In genomic region chr10:67979401-67980157, GRCm38 (mm10) we compare ENCODE assay signal across 9 mouse cellular contexts. TPM values are rescaled to one million over a fixed set of nuclear protein-coding genes. Genes with fewer than 3 reads are reported as not detected.
A peak's percentile ranks its signal among the peaks of the same experiment; 100 is the strongest.
DNase-seq lines count a peak whose midpoint lies in the region; ATAC-seq and TF ChIP-seq lines count a peak whose summit lies in the region.
"Had no signal": no experiment of that assay in that cellular context is flagged by ENCODE, and none has a peak within 500 bp of the region (broad histone marks: within the 10 kb centered on the region; RNA-seq: fewer than 3 reads in every experiment).

Gene Rtkn2, plus strand, starts transcription at chr10:67979570.

- no peaks in the 10 kb centered on the region for H3K27me3 ChIP-seq in embryonic facial prominence, embryonic 13.5 days
- no peaks in the 10 kb centered on the region for H3K27me3 ChIP-seq in heart, adult 2 months (ENCODE audit: control insufficient read depth, insufficient read depth, low read length)
- no peaks in the 10 kb centered on the region for H3K27me3 ChIP-seq in kidney, adult 2 months (replicated peaks; ENCODE audit: control insufficient read depth, insufficient read depth, low read length)
- H3K27me3 ChIP-seq in limb, embryonic 13.5 days = no peaks in the 10 kb centered on the region
- no peaks in the 10 kb centered on the region for H3K27me3 ChIP-seq in midbrain, embryonic 15.5 days (replicated peaks)

- intact Hi-C loops in heart, adult 2 months (cut with DNase I) = loop anchor here (1.0 to 5.0 kb wide), 2 partner anchors 107 to 662 kb away; no protein-coding TSS in a partner anchor

- peak within 1 kb of the TSS; percentile 74 for H3K4me3 ChIP-seq in embryonic facial prominence, embryonic 13.5 days
- H3K4me3 ChIP-seq in heart, adult 2 months = peak within 1 kb of the TSS; percentile 63
- peak within 1 kb of the TSS; percentile 52 for H3K4me3 ChIP-seq in kidney, adult 2 months (ENCODE audit: insufficient read depth, low read depth, low read length)
- H3K4me3 ChIP-seq in limb, embryonic 13.5 days = peak within 1 kb of the TSS; percentile 71
- H3K4me3 ChIP-seq in midbrain, embryonic 15.5 days = peak within 1 kb of the TSS; percentile 74

- H3K9me3 ChIP-seq in embryonic facial prominence, embryonic 13.5 days = no peaks in the 10 kb centered on the region
- no peaks in the 10 kb centered on the region for H3K9me3 ChIP-seq in limb, embryonic 13.5 days
- H3K9me3 ChIP-seq in midbrain, embryonic 15.5 days = no peaks in the 10 kb centered on the region

- H3K4me2 ChIP-seq in embryonic facial prominence, embryonic 13.5 days = peak within 1 kb of the TSS; percentile 99
- peak within 1 kb of the TSS; percentile 99 for H3K4me2 ChIP-seq in limb, embryonic 13.5 days (replicated peaks)
- peak within 1 kb of the TSS; percentile 100 for H3K4me2 ChIP-seq in midbrain, embryonic 15.5 days

- peak within 1 kb of the TSS; percentile 80 for H3K9ac ChIP-seq in embryonic facial prominence, embryonic 13.5 days
- H3K9ac ChIP-seq in heart, adult 2 months (ENCODE audit: low read depth, low read length) = peak within 1 kb of the TSS; percentile 65
- peak within 1 kb of the TSS; percentile 71 for H3K9ac ChIP-seq in limb, embryonic 13.5 days
- H3K9ac ChIP-seq in midbrain, embryonic 15.5 days = peak within 1 kb of the TSS; percentile 61

- peak within 1 kb of the TSS; percentile 66 for H3K27ac ChIP-seq in embryonic facial prominence, embryonic 13.5 days
- no peak within 1 kb of the TSS for H3K27ac ChIP-seq in heart, adult 2 months
- no peak within 1 kb of the TSS for H3K27ac ChIP-seq in kidney, adult 2 months (ENCODE audit: insufficient read depth, low read depth, low read length)
- peak within 1 kb of the TSS; percentile 39; the same call in 1 of the 2 replicates for H3K27ac ChIP-seq in limb, embryonic 13.5 days
- peak within 1 kb of the TSS; percentile 52 for H3K27ac ChIP-seq in midbrain, embryonic 15.5 days

- no peaks in the 10 kb centered on the region for H3K79me2 ChIP-seq in heart, adult 2 months (replicated peaks; ENCODE audit: control insufficient read depth, insufficient read depth, low read length)

- TF ChIP-seq EP300 in heart, adult 2 months (IDR thresholded peaks at IDR 0.05; ENCODE audit: insufficient read depth, low read depth, low read length) = no peak

- H3K36me3 ChIP-seq in embryonic facial prominence, embryonic 13.5 days = no peaks in the 10 kb centered on the region
- no peaks in the 10 kb centered on the region for H3K36me3 ChIP-seq in heart, adult 2 months (ENCODE audit: control insufficient read depth, insufficient read depth, low read length)
- no peaks in the 10 kb centered on the region for H3K36me3 ChIP-seq in kidney, adult 2 months (ENCODE audit: control insufficient read depth, insufficient read depth, low read length)
- H3K36me3 ChIP-seq in limb, embryonic 13.5 days = no peaks in the 10 kb centered on the region
- no peaks in the 10 kb centered on the region for H3K36me3 ChIP-seq in midbrain, embryonic 15.5 days (replicated peaks)
- H3K36me3 ChIP-seq: G1E had no signal

- peak; percentile 43 for TF ChIP-seq CTCF in heart, adult 2 months (IDR thresholded peaks at IDR 0.05)
- TF ChIP-seq CTCF in kidney, adult 2 months (conservative IDR thresholded peaks at IDR 0.05; ENCODE audit: insufficient read depth, insufficient read length, low read depth, low read length) = no peak

- under 1% methylated on average over 57 of the region's 57 CpGs for WGBS in embryonic facial prominence, embryonic 13.5 days
- WGBS in heart, adult 2 months = under 1% methylated on average over 57 of the region's 57 CpGs
- WGBS in kidney, adult 2 months = under 1% methylated on average over 57 of the region's 57 CpGs
- whole genome bisulfite sequencing in limb, embryonic 13.5 days = under 1% methylated on average over 57 of the region's 57 CpGs
- under 1% methylated on average over 57 of the region's 57 CpGs for WGBS in midbrain, embryonic 15.5 days

- no peak for TF ChIP-seq POLR2A in heart, adult 2 months (IDR thresholded peaks at IDR 0.05; ENCODE audit: insufficient read depth, low read depth, low read length)
- no peak for TF ChIP-seq POLR2A in kidney, adult 2 months (IDR thresholded peaks at IDR 0.05; ENCODE audit: low read depth, low read length)

- peak; percentile 74 for DNase-seq in 3T3-L1 (ENCODE audit: low read depth, low spot score)
- peak; percentile 67 to 74 for DNase-seq in adrenal gland, postnatal 4 days (ENCODE audit: low spot score in 2 of 2)
- peak; percentile 87 to 88 for DNase-seq in heart, adult 2 months
- peak; percentile 85 for DNase-seq in kidney, adult 2 months
- peak; percentile 78 to 90 for DNase-seq in spleen, adult 18-20 months

- peak; percentile 97 for ATAC-seq in embryonic facial prominence, embryonic 13.5 days (ENCODE audit: insufficient number of reproducible peaks, insufficient read depth, low FRiP score, low TSS enrichment, low read depth)
- ATAC-seq in limb, embryonic 13.5 days (ENCODE audit: low FRiP score, low read depth) = peak; percentile 98
- ATAC-seq in midbrain, embryonic 15.5 days (replicated peaks) = peak; percentile 98

- H3K4me1 ChIP-seq in embryonic facial prominence, embryonic 13.5 days = peaks cover 13% of the 10 kb centered on the region
- H3K4me1 ChIP-seq in heart, adult 2 months (ENCODE audit: control insufficient read depth, insufficient read depth, low read length) = no peaks in the 10 kb centered on the region; the same call in 1 of the 2 replicates
- no peaks in the 10 kb centered on the region for H3K4me1 ChIP-seq in kidney, adult 2 months (ENCODE audit: control insufficient read depth, insufficient read depth, low read length)
- H3K4me1 ChIP-seq in limb, embryonic 13.5 days = peaks cover 8% of the 10 kb centered on the region
- H3K4me1 ChIP-seq in midbrain, embryonic 15.5 days = peaks cover 8% of the 10 kb centered on the region

RNA-seq across cellular contexts. Expression of gene Rtkn2, which starts in this region (rescaled TPM):
- total RNA-seq in adrenal gland, postnatal 4 days (2021) = 1 to 10 TPM; 2.0 to 2.6 TPM
- polyA plus RNA-seq in embryonic facial prominence, embryonic 13.5 days (2015; fragmentation: Nextera tagmentation; extraction: Ambion mirVana) = 9.2 and 9.8 TPM in 2 replicates
- under 1 TPM; 0.14 to 0.16 TPM for total RNA-seq in heart, adult 2 months (2021)
- 0.08 and 0.09 TPM in 2 replicates for polyA plus RNA-seq in heart, adult 2 months (2012; rRNA removed)
- polyA plus RNA-seq in kidney, adult 2 months (2012; rRNA removed) = 0.05 TPM in 1 of 2 replicates, not detected in the other
- 9.2 and 10.8 TPM in 2 replicates for polyA plus RNA-seq in limb, embryonic 13.5 days (2015; fragmentation: Nextera tagmentation; extraction: Ambion mirVana)
- 3.7 and 3.9 TPM in 2 replicates for polyA plus RNA-seq in midbrain, embryonic 15.5 days (2015; fragmentation: Nextera tagmentation; extraction: Ambion mirVana)
- polyA plus RNA-seq: G1E had no signal

Comparison
In these comparisons a context has a peak if more than half of its experiments do, and no peak if none do; other contexts are left out.
1. Peak in DNase-seq, H3K4me3 ChIP-seq and H3K9ac ChIP-seq in heart, adult 2 months; RNA of the gene not detected or under 1 TPM.
2. Peak in DNase-seq and H3K4me3 ChIP-seq in kidney, adult 2 months; RNA of the gene not detected or under 1 TPM.
3. H3K27ac ChIP-seq: peak in embryonic facial prominence, embryonic 13.5 days (single experiment), limb, embryonic 13.5 days (single experiment) and midbrain, embryonic 15.5 days (single experiment); none in heart, adult 2 months (single experiment) and kidney, adult 2 months (single experiment).
4. Peak in every context shown above with its lines, with median percentiles within 50 percentile points of each other: DNase-seq, ATAC-seq, H3K4me2 ChIP-seq, H3K4me3 ChIP-seq and H3K9ac ChIP-seq.